Mouse (Mus musculus): ENCODE measurements at regions not wholly inside any gene's neighbourhood (a gene's known extent, or its start where the extent isn't known, plus 50 kb on each side); places are given as distances from the start of the nearest gene placed in this dataset.

GRCm38 (mm10) chr16:13204948-13205470, 51.3 kb upstream of the Mrtfb start:
- no peak for DNase-seq (ENCODE audit: low read depth, low spot score)

GRCm38 (mm10) chr16:13205855-13206254, 50.4 kb upstream of the Mrtfb start:
- peak; percentile 21 for DNase-seq (ENCODE audit: low read depth, low spot score)

All from R1 (cell line).